Mouse (Mus musculus): Measurements from ENCODE around the gene Tpgs1. TPM values are rescaled to one million over a fixed set of nuclear protein-coding genes. Genes with fewer than 3 reads are reported as not detected.

Tpgs1 gene
- total and polyA plus RNA-seq, 3 experiments: 23.5 to 48.0 TPM; not detected in 1

GRCm38 (mm10) chr10:79695231-79696128, 26.3 kb downstream of the Tpgs1 start:
- Histone ChIP-seq H3K9ac (ENCODE audit: control insufficient read depth, low read depth, low read length, poor library complexity, severe bottlenecking) (no peak overlapping the region), H3K27me3 (ENCODE audit: control insufficient read depth in 1 of 2, insufficient read depth in 2 of 2, low read length in 2 of 2) (no peaks in the 10 kb centered on the region), H3K27ac (ENCODE audit: control insufficient read depth, low read depth, low read length) (no peak overlapping the region), H3K4me1 (ENCODE audit: control insufficient read depth in 1 of 2, insufficient read depth in 2 of 2, low read length in 2 of 2) (no peaks in the 10 kb centered on the region), H3K36me3 (ENCODE audit: control insufficient read depth in 1 of 2, insufficient read depth in 2 of 2, low read length in 2 of 2) (no peaks in the 10 kb centered on the region), H3K9me3 (replicated peaks; ENCODE audit: insufficient read depth, low read length) (no peaks in the 10 kb centered on the region), H3K4me3 (ENCODE audit: control insufficient read depth in 1 of 2, insufficient read depth in 1 of 2, low read depth in 2 of 2, low read length in 2 of 2) (no peak overlapping the region), H3K79me2 (ENCODE audit: control insufficient read depth, insufficient read depth, low read length, poor library complexity) (no peaks in the 10 kb centered on the region)
- peak; percentile 88 for DNase-seq (ENCODE audit: low read depth, low spot score)
- TF ChIP-seq ZNF384 (IDR thresholded peaks at IDR 0.05; ENCODE audit: low read depth, low read length) (no peak), NRF1 (IDR thresholded peaks at IDR 0.05; ENCODE audit: insufficient read depth, low read depth, low read length, poor library complexity, severe bottlenecking) (no peak), KAT2A (conservative IDR thresholded peaks at IDR 0.05; ENCODE audit: low read depth, low read length) (no peak), BHLHE40 (IDR thresholded peaks at IDR 0.05; ENCODE audit: borderline replicate concordance, low read depth, low read length) (no peak), JUND (IDR thresholded peaks at IDR 0.05; ENCODE audit: low read depth, low read length) (no peak), MYB (IDR thresholded peaks at IDR 0.05; ENCODE audit: low read depth, low read length) (no peak), TCF12 (IDR thresholded peaks at IDR 0.05; ENCODE audit: low read depth, low read length) (no peak), SIN3A (IDR thresholded peaks at IDR 0.05; ENCODE audit: low read length) (0 out of 2 replicates have a peak, but pooled peaks have one; percentile 22), CHD2 (IDR thresholded peaks at IDR 0.05; ENCODE audit: low read length) (no peak), MYC (IDR thresholded peaks at IDR 0.05; ENCODE audit: low read depth, low read length) (peak; percentile 50; the same call in 1 of the 2 replicates), CHD1 (IDR thresholded peaks at IDR 0.05; ENCODE audit: low read depth, low read length) (no peak), ETS1 (IDR thresholded peaks at IDR 0.05; ENCODE audit: low read depth, low read length) (no peak), MAX (IDR thresholded peaks at IDR 0.05; ENCODE audit: low read length) (peak; percentile 61), ZMIZ1 (IDR thresholded peaks at IDR 0.05; ENCODE audit: low read depth, low read length) (no peak), MXI1 (IDR thresholded peaks at IDR 0.05; ENCODE audit: low read depth, low read length) (no peak), POLR2AphosphoS5 (IDR thresholded peaks at IDR 0.05; ENCODE audit: borderline replicate concordance, low read depth, low read length) (no peak), POLR2AphosphoS2 (IDR thresholded peaks at IDR 0.05; ENCODE audit: low read length) (no peak), GATA1 (IDR thresholded peaks at IDR 0.05; ENCODE audit: low read depth, low read length) (no peak), CTCF (IDR thresholded peaks at IDR 0.05 in 2 of 3, conservative IDR thresholded peaks at IDR 0.05 in 1 of 3; ENCODE audit: control insufficient read depth in 1 of 3, insufficient read depth in 1 of 3, low read depth in 2 of 3, low read length in 3 of 3, poor library complexity in 1 of 3, severe bottlenecking in 1 of 3) (peak; percentile 94 to 95 (median 94)), EP300 (IDR thresholded peaks at IDR 0.05; ENCODE audit: low read depth in 1 of 2, low read length in 2 of 2) (no peak), RAD21 (IDR thresholded peaks at IDR 0.05; ENCODE audit: low read depth, low read length) (peak; percentile 81), TBP (IDR thresholded peaks at IDR 0.05; ENCODE audit: low read depth, low read length) (no peak), TAL1 (IDR thresholded peaks at IDR 0.05; ENCODE audit: low read length) (no peak), NELFE (IDR thresholded peaks at IDR 0.05; ENCODE audit: low read depth, low read length) (no peak), E2F4 (IDR thresholded peaks at IDR 0.05; ENCODE audit: borderline replicate concordance, low read depth, low read length) (no peak), MAZ (IDR thresholded peaks at IDR 0.05; ENCODE audit: low read depth, low read length) (peak; percentile 45; the same call in 1 of the 2 replicates), UBTF (IDR thresholded peaks at IDR 0.05; ENCODE audit: borderline replicate concordance, insufficient read depth, low read depth, low read length) (no peak), GABPA (IDR thresholded peaks at IDR 0.05; ENCODE audit: low read depth, low read length) (no peak), HCFC1 (IDR thresholded peaks at IDR 0.05; ENCODE audit: low read depth, low read length) (no peak), USF2 (IDR thresholded peaks at IDR 0.05; ENCODE audit: borderline replicate concordance in 1 of 2, insufficient read depth in 1 of 2, low read depth in 1 of 2, low read length in 2 of 2) (no peak), RCOR1 (IDR thresholded peaks at IDR 0.05; ENCODE audit: low read depth, low read length) (no peak), ELF1 (IDR thresholded peaks at IDR 0.05; ENCODE audit: low read depth, low read length) (no peak), SMC3 (IDR thresholded peaks at IDR 0.05; ENCODE audit: low read depth, low read length) (peak; percentile 82), ZKSCAN1 (IDR thresholded peaks at IDR 0.05; ENCODE audit: low read depth, low read length) (no peak), MAFK (IDR thresholded peaks at IDR 0.05; ENCODE audit: borderline replicate concordance, low read depth, low read length) (no peak), MEF2A (IDR thresholded peaks at IDR 0.05; ENCODE audit: extremely low read depth, insufficient replicate concordance, low read depth, low read length, poor library complexity, severe bottlenecking) (no peak)
